7 mouse cellular contexts compared by ENCODE assay signal in the genomic region with DNA sequence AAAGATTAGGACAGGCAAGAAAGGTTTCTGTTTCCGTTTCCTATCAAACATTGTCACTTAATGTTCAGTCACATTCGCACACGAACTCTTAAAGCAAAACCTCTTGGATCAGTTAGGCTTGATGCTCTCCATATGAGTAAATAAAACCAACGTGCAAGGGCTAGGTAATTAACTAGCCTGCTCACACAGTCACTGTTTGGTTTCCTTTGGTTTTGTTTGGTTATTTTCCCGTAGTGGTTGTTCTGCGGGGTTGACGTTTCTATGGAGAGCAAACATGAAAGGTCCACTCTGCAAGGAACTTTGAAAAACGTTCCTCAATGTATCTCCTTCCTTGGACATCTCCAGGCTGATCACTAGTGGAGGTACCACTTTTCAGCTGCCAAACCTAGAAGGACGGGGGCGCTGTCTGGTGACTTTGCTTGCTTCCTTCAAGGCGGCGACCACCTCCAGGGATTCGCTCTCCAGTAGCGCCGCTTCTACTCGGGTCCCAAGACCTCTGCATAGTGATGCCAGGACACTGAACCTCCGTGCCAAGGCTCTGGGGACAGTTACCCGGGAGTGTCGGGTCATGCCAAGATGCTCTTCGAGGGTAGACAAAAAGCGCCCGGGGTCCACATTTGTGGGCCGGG. TPM values are rescaled to one million over a fixed set of nuclear protein-coding genes. Genes with fewer than 3 reads are reported as not detected.
DNase-seq lines count a peak whose midpoint lies in the region; ATAC-seq and TF ChIP-seq lines count a peak whose summit lies in the region.

No protein-coding gene starts in this region.

- peak overlapping the region; percentile 96 for H3K4me2 ChIP-seq in hindbrain, postnatal 0 days (ENCODE audit: low read depth, low read length)
- peak overlapping the region; percentile 97 for H3K4me2 ChIP-seq in midbrain, embryonic 13.5 days (replicated peaks)

- peak overlapping the region; percentile 92 for H3K9ac ChIP-seq in hindbrain, postnatal 0 days (replicated peaks; ENCODE audit: low read length)
- peak overlapping the region; percentile 87 for H3K9ac ChIP-seq in midbrain, embryonic 13.5 days (replicated peaks)

- TF ChIP-seq CTCF in hindbrain, postnatal 0 days (IDR thresholded peaks at IDR 0.05; ENCODE audit: low read depth): peak; percentile 73

- no peaks in the 10 kb centered on the region for H3K4me1 ChIP-seq in hindbrain, postnatal 0 days (ENCODE audit: insufficient read depth, low read length)
- H3K4me1 ChIP-seq in midbrain, embryonic 13.5 days (replicated peaks): peaks cover 21% of the 10 kb centered on the region

- H3K27ac ChIP-seq in hindbrain, postnatal 0 days: peak overlapping the region; percentile 96
- H3K27ac ChIP-seq in midbrain, embryonic 13.5 days: peak overlapping the region; percentile 98

- peak overlapping the region; percentile 86 for H3K4me3 ChIP-seq in hindbrain, postnatal 0 days (ENCODE audit: low read length)
- H3K4me3 ChIP-seq in midbrain, embryonic 13.5 days (replicated peaks): peak overlapping the region; percentile 84

- DNase-seq in brain, embryonic 18.5 days (ENCODE audit: low read depth, low spot score): peak; percentile 62
- DNase-seq in cerebellum, postnatal 4 days (ENCODE audit: low spot score in 2 of 2): peak; percentile 30 to 75
- DNase-seq in gastrocnemius, postnatal 14 days: peak; percentile 25
- DNase-seq in hindbrain, postnatal 0 days (ENCODE audit: low spot score): peak; percentile 83
- DNase-seq in left cerebral cortex, postnatal 4 days: peak; percentile 83
- DNase-seq in urinary bladder, postnatal 14 days (ENCODE audit: low spot score): peak; percentile 14

- no peaks in the 10 kb centered on the region for H3K9me3 ChIP-seq in hindbrain, postnatal 0 days (ENCODE audit: low read length)
- no peaks in the 10 kb centered on the region for H3K9me3 ChIP-seq in midbrain, embryonic 13.5 days

- no peaks in the 10 kb centered on the region for H3K27me3 ChIP-seq in hindbrain, postnatal 0 days (ENCODE audit: insufficient read depth, low read length)
- no peaks in the 10 kb centered on the region for H3K27me3 ChIP-seq in midbrain, embryonic 13.5 days

- intact Hi-C loops in gastrocnemius, postnatal 14 days (cut with DNase I; ENCODE audit: low total_unique reads): no loop called here
- intact Hi-C loops in left cerebral cortex, postnatal 4 days (cut with DNase I): loop anchor here (5.0 to 10.0 kb wide), 2 partner anchors 610 to 782 kb away; no protein-coding TSS in a partner anchor

- WGBS in hindbrain, postnatal 0 days: 2% methylated on average over 23 of the region's 23 CpGs
- 2% methylated on average over 23 of the region's 23 CpGs for WGBS in midbrain, embryonic 13.5 days

- ATAC-seq in hindbrain, postnatal 0 days: peak; percentile 87
- peak; percentile 87 for ATAC-seq in midbrain, embryonic 13.5 days

- no peaks in the 10 kb centered on the region for H3K36me3 ChIP-seq in hindbrain, postnatal 0 days (ENCODE audit: insufficient read depth, low read length)
- no peaks in the 10 kb centered on the region for H3K36me3 ChIP-seq in midbrain, embryonic 13.5 days

RNA-seq across cellular contexts. Expression of gene B3galt1, which starts 0.7 kb away (rescaled TPM):
- total RNA-seq in gastrocnemius, postnatal 14 days (2021): 1 to 10 TPM; 1.6 to 2.9 TPM
- total RNA-seq in hindbrain, postnatal 0 days (2014; rRNA removed): 11.5 and 11.8 TPM in 2 replicates
- polyA plus RNA-seq in hindbrain, postnatal 0 days (2015; fragmentation: Nextera tagmentation; extraction: Ambion mirVana): 47.1 and 51.3 TPM in 2 replicates
- 100 to 1,000 TPM; 104 to 113 TPM for total RNA-seq in left cerebral cortex, postnatal 4 days (2021)
- polyA plus RNA-seq in midbrain, embryonic 13.5 days (2015; fragmentation: Nextera tagmentation; extraction: Ambion mirVana): 42.2 and 43.5 TPM in 2 replicates

Comparison
In these comparisons a context has a peak if more than half of its experiments do, and no peak if none do; other contexts are left out.
1. Peak in every context shown above with its lines: DNase-seq, ATAC-seq, H3K4me3 ChIP-seq and H3K27ac ChIP-seq.
2. DNase-seq: peak in every context shown above with its lines; median percentile 83 in hindbrain, postnatal 0 days; 83 in left cerebral cortex, postnatal 4 days; 62 in brain, embryonic 18.5 days; 52 in cerebellum, postnatal 4 days; 25 in gastrocnemius, postnatal 14 days; 14 in urinary bladder, postnatal 14 days.